Mouse (Mus musculus): ENCODE measurements around the gene Emg1. TPM values are rescaled to one million over a fixed set of nuclear protein-coding genes. Genes with fewer than 3 reads are reported as not detected.

The Emg1 gene
- polyA plus RNA-seq, 1 experiment from 2014 or later, result 94.1 TPM

GRCm38 (mm10) chr6:124755306-124755705 is 43.3 kb upstream of the Emg1 start:
- no peak for ATAC-seq (ENCODE audit: low FRiP score)
- H3K4me1 ChIP-seq (replicated peaks; ENCODE audit: control insufficient read depth, insufficient read depth, low read length), result peaks cover 44% of the 10 kb centered on the region
- no peaks in the 10 kb centered on the region for H3K27me3 ChIP-seq (ENCODE audit: control insufficient read depth, insufficient read depth, low read length)
- H3K4me3 ChIP-seq (replicated peaks; ENCODE audit: low read length), result peak overlapping the region; percentile 78
- peak overlapping the region; percentile 97 for H3K27ac ChIP-seq
- DNase-seq (ENCODE audit: low spot score), result no peak
- H3K9ac ChIP-seq, result peak overlapping the region; percentile 94
- H3K4me2 ChIP-seq (replicated peaks), result peak overlapping the region; percentile 78
- 5% methylated on average over 3 of the region's 3 CpGs for WGBS
- H3K9me3 ChIP-seq (ENCODE audit: control insufficient read depth, low read length), result no peaks in the 10 kb centered on the region
- H3K36me3 ChIP-seq (replicated peaks; ENCODE audit: control insufficient read depth, insufficient read depth), result peaks cover 11% of the 10 kb centered on the region

GRCm38 (mm10) chr6:124753861-124754260 is 41.9 kb upstream of the Emg1 start:
- ATAC-seq (ENCODE audit: low FRiP score) (no peak), DNase-seq (ENCODE audit: low spot score) (no peak)
- no peak overlapping the region for H3K4me3 ChIP-seq (replicated peaks; ENCODE audit: low read length)
- no peak overlapping the region for H3K9ac ChIP-seq
- peaks cover 23% of the 10 kb centered on the region for H3K36me3 ChIP-seq (replicated peaks; ENCODE audit: control insufficient read depth, insufficient read depth)
- H3K9me3 ChIP-seq (ENCODE audit: control insufficient read depth, low read length), result no peaks in the 10 kb centered on the region
- H3K4me2 ChIP-seq (replicated peaks), result peak overlapping the region; percentile 78
- WGBS, result 94% methylated on average over 2 of the region's 2 CpGs
- no peak overlapping the region for H3K27ac ChIP-seq
- H3K27me3 ChIP-seq (ENCODE audit: control insufficient read depth, insufficient read depth, low read length), result no peaks in the 10 kb centered on the region
- peaks cover 39% of the 10 kb centered on the region for H3K4me1 ChIP-seq (replicated peaks; ENCODE audit: control insufficient read depth, insufficient read depth, low read length)

GRCm38 (mm10) chr6:124750405-124750804 is 38.4 kb upstream of the Emg1 start:
- peaks cover 30% of the 10 kb centered on the region for H3K4me1 ChIP-seq (replicated peaks; ENCODE audit: control insufficient read depth, insufficient read depth, low read length)
- 84% methylated on average over 8 of the region's 8 CpGs for WGBS
- ATAC-seq (ENCODE audit: low FRiP score), result no peak

GRCm38 (mm10) chr6:124746654-124747632 is 35.0 kb upstream of the Emg1 start:
- 82% methylated on average over 7 of the region's 7 CpGs for WGBS
- Histone ChIP-seq H3K27ac (peak overlapping the region; percentile 90; the same call in 1 of the 2 replicates), H3K4me3 (replicated peaks; ENCODE audit: low read length) (peak overlapping the region; percentile 40; the same call in 1 of the 2 replicates), H3K4me1 (replicated peaks; ENCODE audit: control insufficient read depth, insufficient read depth, low read length) (peaks cover 14% of the 10 kb centered on the region), H3K27me3 (ENCODE audit: control insufficient read depth, insufficient read depth, low read length) (no peaks in the 10 kb centered on the region), H3K4me2 (replicated peaks) (peak overlapping the region; percentile 94; the same call in 1 of the 2 replicates), H3K9ac (peak overlapping the region; percentile 80; the same call in 1 of the 2 replicates), H3K9me3 (ENCODE audit: control insufficient read depth, low read length) (no peaks in the 10 kb centered on the region), H3K36me3 (replicated peaks; ENCODE audit: control insufficient read depth, insufficient read depth) (peaks cover 74% of the 10 kb centered on the region)
- DNase-seq (ENCODE audit: low spot score) (no peak), ATAC-seq (ENCODE audit: low FRiP score) (no peak)

More at GRCm38 (mm10) chr6:124750405-124750804, 38.4 kb upstream of the Emg1 start:
- Histone ChIP-seq H3K4me2 (replicated peaks) (no peak overlapping the region), H3K9ac (no peak overlapping the region), H3K27ac (no peak overlapping the region), H3K4me3 (replicated peaks; ENCODE audit: low read length) (no peak overlapping the region), H3K9me3 (ENCODE audit: control insufficient read depth, low read length) (no peaks in the 10 kb centered on the region), H3K27me3 (ENCODE audit: control insufficient read depth, insufficient read depth, low read length) (no peaks in the 10 kb centered on the region), H3K36me3 (replicated peaks; ENCODE audit: control insufficient read depth, insufficient read depth) (peaks cover 48% of the 10 kb centered on the region)
- no peak for DNase-seq (ENCODE audit: low spot score)

- DNase-seq (ENCODE audit: low spot score) (no peak), ATAC-seq (ENCODE audit: low FRiP score) (no peak)
- Histone ChIP-seq H3K27me3 (ENCODE audit: control insufficient read depth, insufficient read depth, low read length) (no peaks in the 10 kb centered on the region), H3K9ac (peak overlapping the region; percentile 80), H3K9me3 (ENCODE audit: control insufficient read depth, low read length) (no peaks in the 10 kb centered on the region), H3K4me3 (replicated peaks; ENCODE audit: low read length) (peak overlapping the region; percentile 40), H3K4me1 (replicated peaks; ENCODE audit: control insufficient read depth, insufficient read depth, low read length) (peaks cover 18% of the 10 kb centered on the region), H3K4me2 (replicated peaks) (peak overlapping the region; percentile 94), H3K27ac (peak overlapping the region; percentile 90), H3K36me3 (replicated peaks; ENCODE audit: control insufficient read depth, insufficient read depth) (peaks cover 71% of the 10 kb centered on the region)
- WGBS, result 11% methylated on average over 8 of the region's 8 CpGs
Observed at GRCm38 (mm10) chr6:124746296-124746605, 34.3 kb upstream of the Emg1 start.

GRCm38 (mm10) chr6:124745490-124746295 is 33.7 kb upstream of the Emg1 start:
- Histone ChIP-seq H3K9ac (peak overlapping the region; percentile 80), H3K27me3 (ENCODE audit: control insufficient read depth, insufficient read depth, low read length) (no peaks in the 10 kb centered on the region), H3K36me3 (replicated peaks; ENCODE audit: control insufficient read depth, insufficient read depth) (peaks cover 67% of the 10 kb centered on the region), H3K4me3 (replicated peaks; ENCODE audit: low read length) (peak overlapping the region; percentile 40), H3K27ac (peak overlapping the region; percentile 90), H3K4me2 (replicated peaks) (peak overlapping the region; percentile 94), H3K9me3 (ENCODE audit: control insufficient read depth, low read length) (no peaks in the 10 kb centered on the region), H3K4me1 (replicated peaks; ENCODE audit: control insufficient read depth, insufficient read depth, low read length) (peaks cover 18% of the 10 kb centered on the region)
- WGBS, result under 1% methylated on average over 85 of the region's 85 CpGs
- peak; percentile 88 for ATAC-seq (ENCODE audit: low FRiP score)
- peak; percentile 97 for DNase-seq (ENCODE audit: low spot score)

- 71% methylated on average over 26 of the region's 26 CpGs for WGBS
- H3K27me3 ChIP-seq (ENCODE audit: control insufficient read depth, insufficient read depth, low read length), result no peaks in the 10 kb centered on the region
- peak overlapping the region; percentile 90 for H3K27ac ChIP-seq
- 0 out of 2 replicates have a peak overlapping the region, but pooled peaks have one; percentile 40 for H3K4me3 ChIP-seq (replicated peaks; ENCODE audit: low read length)
- peak overlapping the region; percentile 94 for H3K4me2 ChIP-seq (replicated peaks)
- H3K9ac ChIP-seq, result peak overlapping the region; percentile 29; the same call in 1 of the 2 replicates
- no peaks in the 10 kb centered on the region for H3K9me3 ChIP-seq (ENCODE audit: control insufficient read depth, low read length)
- DNase-seq (ENCODE audit: low spot score) (no peak), ATAC-seq (ENCODE audit: low FRiP score) (no peak)
- peaks cover 23% of the 10 kb centered on the region for H3K4me1 ChIP-seq (replicated peaks; ENCODE audit: control insufficient read depth, insufficient read depth, low read length)
- H3K36me3 ChIP-seq (replicated peaks; ENCODE audit: control insufficient read depth, insufficient read depth), result peaks cover 65% of the 10 kb centered on the region
Observed at GRCm38 (mm10) chr6:124744755-124745321, 32.9 kb upstream of the Emg1 start.

- no peak overlapping the region for H3K4me2 ChIP-seq (replicated peaks)
- DNase-seq (ENCODE audit: low spot score) (no peak), ATAC-seq (ENCODE audit: low FRiP score) (no peak)
- 89% methylated on average over 8 of the region's 8 CpGs for WGBS
- H3K27me3 ChIP-seq (ENCODE audit: control insufficient read depth, insufficient read depth, low read length), result no peaks in the 10 kb centered on the region
- no peak overlapping the region for H3K4me3 ChIP-seq (replicated peaks; ENCODE audit: low read length)
- no peaks in the 10 kb centered on the region for H3K9me3 ChIP-seq (ENCODE audit: control insufficient read depth, low read length)
- 0 out of 2 replicates have a peak overlapping the region, but pooled peaks have one; percentile 18 for H3K9ac ChIP-seq
- peaks cover 35% of the 10 kb centered on the region for H3K4me1 ChIP-seq (replicated peaks; ENCODE audit: control insufficient read depth, insufficient read depth, low read length)
- H3K27ac ChIP-seq, result no peak overlapping the region
- peaks cover 53% of the 10 kb centered on the region for H3K36me3 ChIP-seq (replicated peaks; ENCODE audit: control insufficient read depth, insufficient read depth)
Observed at GRCm38 (mm10) chr6:124743647-124744046, 31.7 kb upstream of the Emg1 start.

Data from hindbrain, embryonic 14.5 days (tissue).